Mouse (Mus musculus): ENCODE results near the gene Eif3i. TPM values are rescaled to one million over a fixed set of nuclear protein-coding genes. Genes with fewer than 3 reads are reported as not detected.

Eif3i gene
- polyA plus RNA-seq, 1 experiment from 2014 or later: 205 TPM

- H3K9me3 ChIP-seq (replicated peaks): no peaks in the 10 kb centered on the region
- peak overlapping the region; percentile 66 for H3K4me3 ChIP-seq (replicated peaks)
- H3K27me3 ChIP-seq (replicated peaks): no peaks in the 10 kb centered on the region
- peaks cover 59% of the 10 kb centered on the region for H3K4me1 ChIP-seq
- WGBS: 95% methylated on average over 5 of the region's 5 CpGs
- peak overlapping the region; percentile 85 for H3K9ac ChIP-seq (replicated peaks)
- peak overlapping the region; percentile 93 for H3K27ac ChIP-seq (replicated peaks)
- H3K36me3 ChIP-seq: peaks cover 11% of the 10 kb centered on the region; the same call in 1 of the 2 replicates
- H3K4me2 ChIP-seq: peak overlapping the region; percentile 85
- no peak for ATAC-seq (ENCODE audit: low FRiP score)
Observed at GRCm38 (mm10) chr4:129618031-129618430, 17.6 kb upstream of the Eif3i start.

GRCm38 (mm10) chr4:129617121-129617641 is 16.7 kb upstream of the Eif3i start:
- no peak for ATAC-seq (ENCODE audit: low FRiP score)
- no peak overlapping the region for H3K4me3 ChIP-seq (replicated peaks)
- no peak overlapping the region for H3K4me2 ChIP-seq
- H3K4me1 ChIP-seq: peaks cover 50% of the 10 kb centered on the region
- peaks cover 11% of the 10 kb centered on the region; the same call in 1 of the 2 replicates for H3K36me3 ChIP-seq
- no peaks in the 10 kb centered on the region for H3K27me3 ChIP-seq (replicated peaks)
- no peak overlapping the region for H3K9ac ChIP-seq (replicated peaks)
- no peak overlapping the region for H3K27ac ChIP-seq (replicated peaks)
- no peaks in the 10 kb centered on the region for H3K9me3 ChIP-seq (replicated peaks)
- 96% methylated on average over 7 of the region's 7 CpGs for WGBS

GRCm38 (mm10) chr4:129616631-129617030 is 16.2 kb upstream of the Eif3i start:
- peaks cover 45% of the 10 kb centered on the region for H3K4me1 ChIP-seq
- H3K9ac ChIP-seq (replicated peaks): no peak overlapping the region
- H3K9me3 ChIP-seq (replicated peaks): no peaks in the 10 kb centered on the region
- 95% methylated on average over 3 of the region's 3 CpGs for WGBS
- ATAC-seq (ENCODE audit: low FRiP score): no peak
- no peak overlapping the region for H3K4me3 ChIP-seq (replicated peaks)
- no peak overlapping the region for H3K4me2 ChIP-seq
- H3K27ac ChIP-seq (replicated peaks): no peak overlapping the region
- peaks cover 11% of the 10 kb centered on the region; the same call in 1 of the 2 replicates for H3K36me3 ChIP-seq
- H3K27me3 ChIP-seq (replicated peaks): no peaks in the 10 kb centered on the region

DNA sequence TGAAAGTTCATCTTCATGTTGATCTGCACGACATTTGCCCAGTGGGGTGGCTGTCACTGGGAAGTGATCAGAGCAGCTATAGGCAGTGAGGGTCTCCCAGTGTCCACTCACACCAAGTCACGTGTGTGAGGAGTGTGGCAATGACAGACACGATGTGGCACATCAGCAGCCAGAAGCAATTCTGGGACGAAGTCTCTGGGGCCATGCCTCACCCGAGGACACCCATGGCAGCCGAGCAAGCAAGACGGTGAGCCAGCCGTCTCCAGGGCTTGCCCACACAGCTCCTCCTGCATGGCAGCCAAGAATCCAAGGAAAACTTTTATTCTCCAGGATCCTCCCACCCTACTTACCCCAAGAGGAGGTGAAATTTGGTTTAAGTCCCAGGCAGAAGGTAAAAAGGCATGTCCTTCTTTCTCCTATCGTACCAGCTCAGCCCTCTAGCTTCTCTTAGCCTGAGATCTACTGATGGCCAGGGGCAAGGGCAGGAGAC is 15.4 kb upstream of the Eif3i start:
- Histone ChIP-seq H3K4me2 (no peak overlapping the region), H3K9ac (replicated peaks) (no peak overlapping the region), H3K36me3 (peaks cover 11% of the 10 kb centered on the region; the same call in 1 of the 2 replicates), H3K27me3 (replicated peaks) (no peaks in the 10 kb centered on the region), H3K27ac (replicated peaks) (no peak overlapping the region), H3K4me1 (peaks cover 37% of the 10 kb centered on the region), H3K9me3 (replicated peaks) (no peaks in the 10 kb centered on the region), H3K4me3 (replicated peaks) (no peak overlapping the region)
- 92% methylated on average over 9 of the region's 9 CpGs for WGBS
- ATAC-seq (ENCODE audit: low FRiP score): no peak

- H3K4me1 ChIP-seq: peaks cover 31% of the 10 kb centered on the region
- H3K9me3 ChIP-seq (replicated peaks): no peaks in the 10 kb centered on the region
- no peak within 1 kb of the TSS for H3K27ac ChIP-seq (replicated peaks)
- peaks cover 10% of the 10 kb centered on the region; the same call in 1 of the 2 replicates for H3K36me3 ChIP-seq
- ATAC-seq (ENCODE audit: low FRiP score): no peak
- WGBS: 62% methylated on average over 6 of the region's 6 CpGs
- H3K9ac ChIP-seq (replicated peaks): no peak within 1 kb of the TSS
- H3K4me3 ChIP-seq (replicated peaks): no peak within 1 kb of the TSS
- no peak within 1 kb of the TSS for H3K4me2 ChIP-seq
- H3K27me3 ChIP-seq (replicated peaks): no peaks in the 10 kb centered on the region
Observed at GRCm38 (mm10) chr4:129614093-129614492, 13.6 kb upstream of the Eif3i start, which contains the start of gene Dcdc2b. Gene Dcdc2b (minus strand): TSS chr4:129614257.

GRCm38 (mm10) chr4:129610472-129610871 is 10.0 kb upstream of the Eif3i start:
- Histone ChIP-seq H3K4me3 (replicated peaks) (no peak overlapping the region), H3K36me3 (peaks cover 19% of the 10 kb centered on the region), H3K27ac (replicated peaks) (no peak overlapping the region), H3K4me2 (no peak overlapping the region), H3K27me3 (replicated peaks) (no peaks in the 10 kb centered on the region), H3K9ac (replicated peaks) (no peak overlapping the region), H3K4me1 (peaks cover 18% of the 10 kb centered on the region; the same call in 1 of the 2 replicates), H3K9me3 (replicated peaks) (no peaks in the 10 kb centered on the region)
- 81% methylated on average over 4 of the region's 4 CpGs for WGBS
- no peak for ATAC-seq (ENCODE audit: low FRiP score)

- H3K9me3 ChIP-seq (replicated peaks): no peaks in the 10 kb centered on the region
- H3K4me3 ChIP-seq (replicated peaks): no peak overlapping the region
- peaks cover 21% of the 10 kb centered on the region for H3K36me3 ChIP-seq
- ATAC-seq (ENCODE audit: low FRiP score): no peak
- no peak overlapping the region for H3K9ac ChIP-seq (replicated peaks)
- H3K27ac ChIP-seq (replicated peaks): no peak overlapping the region
- 73% methylated on average over 4 of the region's 4 CpGs for WGBS
- peaks cover 18% of the 10 kb centered on the region; the same call in 1 of the 2 replicates for H3K4me1 ChIP-seq
- no peaks in the 10 kb centered on the region for H3K27me3 ChIP-seq (replicated peaks)
- H3K4me2 ChIP-seq: no peak overlapping the region
Observed at GRCm38 (mm10) chr4:129610026-129610425, 9.6 kb upstream of the Eif3i start.

GRCm38 (mm10) chr4:129609139-129609631 is 8.7 kb upstream of the Eif3i start:
- no peak overlapping the region for H3K4me3 ChIP-seq (replicated peaks)
- H3K27me3 ChIP-seq (replicated peaks): no peaks in the 10 kb centered on the region
- WGBS: 75% methylated on average over 12 of the region's 12 CpGs
- no peak overlapping the region for H3K9ac ChIP-seq (replicated peaks)
- H3K4me2 ChIP-seq: no peak overlapping the region
- no peak for ATAC-seq (ENCODE audit: low FRiP score)
- no peaks in the 10 kb centered on the region for H3K9me3 ChIP-seq (replicated peaks)
- peaks cover 13% of the 10 kb centered on the region; the same call in 1 of the 2 replicates for H3K4me1 ChIP-seq
- H3K27ac ChIP-seq (replicated peaks): no peak overlapping the region
- peaks cover 26% of the 10 kb centered on the region for H3K36me3 ChIP-seq

GRCm38 (mm10) chr4:129608426-129609025 is 8.1 kb upstream of the Eif3i start:
- H3K27me3 ChIP-seq (replicated peaks): no peaks in the 10 kb centered on the region
- WGBS: 33% methylated on average over 7 of the region's 7 CpGs
- ATAC-seq (ENCODE audit: low FRiP score): peak; percentile 82
- no peak overlapping the region for H3K4me2 ChIP-seq
- no peak overlapping the region; the same call in 1 of the 2 replicates for H3K9ac ChIP-seq (replicated peaks)
- peak overlapping the region; percentile 60 for H3K27ac ChIP-seq (replicated peaks)
- no peaks in the 10 kb centered on the region for H3K9me3 ChIP-seq (replicated peaks)
- H3K36me3 ChIP-seq: peaks cover 32% of the 10 kb centered on the region
- no peak overlapping the region for H3K4me3 ChIP-seq (replicated peaks)
- H3K4me1 ChIP-seq: peaks cover 9% of the 10 kb centered on the region; the same call in 1 of the 2 replicates

GRCm38 (mm10) chr4:129588865-129589264 is 11.6 kb downstream of the Eif3i start:
- ATAC-seq (ENCODE audit: low FRiP score): no peak
- H3K27ac ChIP-seq (replicated peaks): no peak overlapping the region

DNA sequence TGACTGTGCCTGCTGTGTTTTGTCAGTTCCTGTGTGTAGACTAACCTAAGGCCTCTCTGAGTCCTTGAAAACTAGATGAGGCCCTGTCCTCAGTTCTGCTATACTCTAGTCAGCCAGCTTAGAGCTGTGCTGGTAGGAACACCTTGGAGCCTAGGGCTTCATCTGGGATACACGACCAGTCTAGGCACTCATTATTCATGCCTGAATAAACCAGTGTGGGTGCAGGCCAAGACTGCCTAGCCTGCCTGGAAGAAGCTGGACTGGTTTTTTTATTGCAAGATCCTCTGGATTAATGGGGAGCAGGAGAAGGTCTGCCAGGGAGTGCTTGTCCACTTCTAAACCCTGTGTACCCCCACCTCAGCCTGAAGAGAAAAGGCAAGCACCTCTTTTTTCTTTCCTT is 13.5 kb downstream of the Eif3i start:
- WGBS: 25% methylated on average over 1 of the region's 1 CpGs

More at GRCm38 (mm10) chr4:129588865-129589264, 11.6 kb downstream of the Eif3i start:
- H3K9me3 ChIP-seq (replicated peaks): no peaks in the 10 kb centered on the region
- no peak overlapping the region for H3K4me2 ChIP-seq
- H3K9ac ChIP-seq (replicated peaks): no peak overlapping the region
- no peak overlapping the region for H3K4me3 ChIP-seq (replicated peaks)
- H3K27me3 ChIP-seq (replicated peaks): no peaks in the 10 kb centered on the region; the same call in 1 of the 2 replicates
- peaks cover 36% of the 10 kb centered on the region for H3K36me3 ChIP-seq
- 0 out of 2 replicates have a peak, but pooled peaks cover 7% of the 10 kb centered on the region for H3K4me1 ChIP-seq
- WGBS: 69% methylated on average over 4 of the region's 4 CpGs

GRCm38 (mm10) chr4:129585773-129586172 is 14.7 kb downstream of the Eif3i start:
- Histone ChIP-seq H3K4me1 (0 out of 2 replicates have a peak, but pooled peaks cover 7% of the 10 kb centered on the region), H3K27me3 (replicated peaks) (no peaks in the 10 kb centered on the region; the same call in 1 of the 2 replicates), H3K36me3 (peaks cover 7% of the 10 kb centered on the region), H3K27ac (replicated peaks) (no peak overlapping the region), H3K9ac (replicated peaks) (no peak overlapping the region), H3K4me2 (peak overlapping the region; percentile 54), H3K9me3 (replicated peaks) (no peaks in the 10 kb centered on the region), H3K4me3 (replicated peaks) (no peak overlapping the region)
- ATAC-seq (ENCODE audit: low FRiP score): no peak
- 79% methylated on average over 9 of the region's 9 CpGs for WGBS

More for the DNA sequence above, 13.5 kb downstream of the Eif3i start:
- ATAC-seq (ENCODE audit: low FRiP score): no peak
- Histone ChIP-seq H3K4me1 (0 out of 2 replicates have a peak, but pooled peaks cover 7% of the 10 kb centered on the region), H3K9me3 (replicated peaks) (no peaks in the 10 kb centered on the region), H3K4me2 (no peak overlapping the region), H3K36me3 (peaks cover 18% of the 10 kb centered on the region), H3K9ac (replicated peaks) (no peak overlapping the region), H3K27ac (replicated peaks) (no peak overlapping the region), H3K4me3 (replicated peaks) (no peak overlapping the region), H3K27me3 (replicated peaks) (no peaks in the 10 kb centered on the region; the same call in 1 of the 2 replicates)
